Mouse (Mus musculus): Measurements from ENCODE around the gene Apol7b. TPM values are rescaled to one million over a fixed set of nuclear protein-coding genes. Genes with fewer than 3 reads are reported as not detected.
"Not testable (repeated sequence)": the region's sequence is repeated elsewhere in the genome, so short reads cannot be mapped to it uniquely, and the experiment has no call there.

The Apol7b gene
- polyA plus RNA-seq (2012; rRNA removed), result 11.1 and 12.4 TPM in 2 replicates

- not testable (repeated sequence) for H3K27me3 ChIP-seq (ENCODE audit: control insufficient read depth, insufficient read depth, low read length)
Measured at GRCm38 (mm10) chr15:77447392-77447791, at the start of gene Apol7b. Gene Apol7b (minus strand): TSS chr15:77447492.

DNA sequence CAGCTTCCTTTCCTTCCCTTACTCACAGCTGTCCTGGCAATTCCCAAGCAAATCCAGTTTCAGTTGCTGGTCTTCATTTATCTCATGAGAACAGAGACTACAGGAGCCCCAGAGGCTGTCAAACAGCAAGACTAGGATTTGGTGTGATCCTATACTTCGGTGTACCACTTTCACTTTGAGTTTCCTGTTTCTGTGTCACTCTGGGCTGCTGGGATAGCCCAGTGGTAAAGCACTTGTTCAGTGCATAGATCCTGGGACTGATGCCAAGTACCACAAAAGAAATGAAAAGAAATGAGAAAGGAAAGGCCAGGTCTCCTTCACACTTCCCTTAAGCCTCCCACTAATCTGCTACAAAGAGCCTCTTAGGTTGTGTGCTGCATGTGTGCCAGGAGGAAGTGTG is 47.4 kb upstream of the Apol7b start:
- not testable (repeated sequence) for H3K36me3 ChIP-seq (ENCODE audit: control insufficient read depth, insufficient read depth, low read length); H3K4me1 ChIP-seq (ENCODE audit: control insufficient read depth, insufficient read depth, low read length); H3K27me3 ChIP-seq (ENCODE audit: control insufficient read depth, insufficient read depth, low read length); H3K4me3 ChIP-seq (ENCODE audit: control insufficient read depth, low read depth, low read length); H3K27ac ChIP-seq (ENCODE audit: control insufficient read depth, insufficient read depth, low read depth, low read length)

More at GRCm38 (mm10) chr15:77447392-77447791, at the start of gene Apol7b:
- not testable (repeated sequence) for H3K27ac ChIP-seq (ENCODE audit: control insufficient read depth, insufficient read depth, low read depth, low read length); H3K4me3 ChIP-seq (ENCODE audit: control insufficient read depth, low read depth, low read length); H3K4me1 ChIP-seq (ENCODE audit: control insufficient read depth, insufficient read depth, low read length); H3K36me3 ChIP-seq (ENCODE audit: control insufficient read depth, insufficient read depth, low read length)

GRCm38 (mm10) chr15:77493181-77493580 is 45.9 kb upstream of the Apol7b start:
- not testable (repeated sequence) for H3K27ac ChIP-seq (ENCODE audit: control insufficient read depth, insufficient read depth, low read depth, low read length)

DNA sequence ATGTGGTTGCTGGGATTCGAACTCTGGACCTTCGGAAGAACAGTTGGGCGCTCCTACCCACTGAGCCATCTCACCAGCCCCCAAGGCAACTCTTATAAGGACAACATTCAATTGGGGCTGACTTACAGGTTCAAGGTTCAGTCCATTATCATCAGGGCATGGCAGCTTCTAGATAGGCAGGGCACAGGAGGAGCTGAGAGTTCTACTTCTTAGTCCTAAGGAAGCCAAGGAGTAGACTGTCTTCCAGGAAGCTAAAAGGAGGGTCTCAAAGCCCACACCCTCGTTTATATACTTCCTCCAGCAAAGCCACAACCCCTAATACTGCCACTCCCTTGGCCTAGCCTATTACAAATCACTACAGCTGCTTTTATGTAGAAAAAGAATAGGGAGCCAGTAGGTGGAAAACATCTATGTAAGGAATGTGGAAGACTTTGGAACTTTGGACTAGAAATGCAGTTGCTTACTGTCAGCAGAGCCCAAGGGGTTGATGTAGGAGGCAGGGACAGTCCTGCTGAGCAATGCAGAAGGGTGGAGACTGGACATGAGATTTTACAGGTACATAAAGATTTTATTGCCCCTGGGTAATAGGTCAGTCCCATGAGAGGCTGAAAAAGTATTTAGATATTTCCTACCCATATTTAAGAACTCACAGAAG is 35.0 kb upstream of the Apol7b start:
- TF ChIP-seq POLR2A (IDR thresholded peaks at IDR 0.05; ENCODE audit: control insufficient read depth, low read depth, low read length), result no peak
- no peak for TF ChIP-seq CTCF (IDR thresholded peaks at IDR 0.05; ENCODE audit: control insufficient read depth, insufficient read depth, insufficient replicate concordance, low read depth, low read length)
- Histone ChIP-seq H3K27me3 (ENCODE audit: control insufficient read depth, insufficient read depth, low read length) (no peaks in the 10 kb centered on the region), H3K27ac (ENCODE audit: control insufficient read depth, insufficient read depth, low read depth, low read length) (no peak overlapping the region), H3K4me1 (ENCODE audit: control insufficient read depth, insufficient read depth, low read length) (no peaks in the 10 kb centered on the region), H3K4me3 (ENCODE audit: control insufficient read depth, low read depth, low read length) (no peak overlapping the region), H3K36me3 (ENCODE audit: control insufficient read depth, insufficient read depth, low read length) (no peaks in the 10 kb centered on the region)

More at GRCm38 (mm10) chr15:77493181-77493580, 45.9 kb upstream of the Apol7b start:
- H3K36me3 ChIP-seq (ENCODE audit: control insufficient read depth, insufficient read depth, low read length); H3K4me1 ChIP-seq (ENCODE audit: control insufficient read depth, insufficient read depth, low read length); H3K27me3 ChIP-seq (ENCODE audit: control insufficient read depth, insufficient read depth, low read length); H3K4me3 ChIP-seq (ENCODE audit: control insufficient read depth, low read depth, low read length): not testable (repeated sequence)

GRCm38 (mm10) chr15:77476693-77477092 is 29.4 kb upstream of the Apol7b start, which contains the start of gene Apol10a:
Gene Apol10a (plus strand): TSS chr15:77477047.
- H3K36me3 ChIP-seq (ENCODE audit: control insufficient read depth, insufficient read depth, low read length); H3K4me3 ChIP-seq (ENCODE audit: control insufficient read depth, low read depth, low read length); H3K27me3 ChIP-seq (ENCODE audit: control insufficient read depth, insufficient read depth, low read length); H3K4me1 ChIP-seq (ENCODE audit: control insufficient read depth, insufficient read depth, low read length); H3K27ac ChIP-seq (ENCODE audit: control insufficient read depth, insufficient read depth, low read depth, low read length): not testable (repeated sequence)

GRCm38 (mm10) chr15:77474699-77475390 is 27.6 kb upstream of the Apol7b start:
- H3K4me3 ChIP-seq (ENCODE audit: control insufficient read depth, low read depth, low read length); H3K27ac ChIP-seq (ENCODE audit: control insufficient read depth, insufficient read depth, low read depth, low read length); H3K36me3 ChIP-seq (ENCODE audit: control insufficient read depth, insufficient read depth, low read length); H3K4me1 ChIP-seq (ENCODE audit: control insufficient read depth, insufficient read depth, low read length); H3K27me3 ChIP-seq (ENCODE audit: control insufficient read depth, insufficient read depth, low read length): not testable (repeated sequence)

DNA sequence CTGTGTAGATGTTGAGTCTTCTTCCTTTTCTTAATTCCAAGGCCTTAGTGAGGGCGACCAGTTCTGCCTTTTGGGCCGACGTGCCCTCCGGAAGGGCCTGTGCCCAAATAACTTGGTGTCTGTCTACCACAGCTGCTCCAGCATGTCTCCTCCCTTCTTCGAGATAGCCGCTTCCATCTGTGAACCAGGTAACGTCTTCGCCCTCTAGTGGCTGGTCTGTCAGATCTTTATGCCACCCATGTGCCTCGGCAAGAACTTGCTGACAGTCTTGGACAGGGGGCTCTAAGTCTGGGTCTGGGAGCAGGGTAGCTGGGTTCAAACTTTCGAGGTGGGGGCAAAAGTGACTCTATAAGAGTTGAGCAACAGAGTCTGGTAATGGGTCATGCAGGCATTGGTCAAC is 2.6 kb upstream of the Apol7b start:
- not testable (repeated sequence) for H3K4me3 ChIP-seq (ENCODE audit: control insufficient read depth, low read depth, low read length); H3K4me1 ChIP-seq (ENCODE audit: control insufficient read depth, insufficient read depth, low read length); H3K27ac ChIP-seq (ENCODE audit: control insufficient read depth, insufficient read depth, low read depth, low read length); H3K27me3 ChIP-seq (ENCODE audit: control insufficient read depth, insufficient read depth, low read length); H3K36me3 ChIP-seq (ENCODE audit: control insufficient read depth, insufficient read depth, low read length)
- peak; percentile 18; the same call in 1 of the 2 replicates for TF ChIP-seq CTCF (IDR thresholded peaks at IDR 0.05; ENCODE audit: control insufficient read depth, insufficient read depth, insufficient replicate concordance, low read depth, low read length)

GRCm38 (mm10) chr15:77445668-77446067 is 1.6 kb downstream of the Apol7b start:
- H3K4me1 ChIP-seq (ENCODE audit: control insufficient read depth, insufficient read depth, low read length); H3K27ac ChIP-seq (ENCODE audit: control insufficient read depth, insufficient read depth, low read depth, low read length); H3K36me3 ChIP-seq (ENCODE audit: control insufficient read depth, insufficient read depth, low read length); H3K27me3 ChIP-seq (ENCODE audit: control insufficient read depth, insufficient read depth, low read length); H3K4me3 ChIP-seq (ENCODE audit: control insufficient read depth, low read depth, low read length): not testable (repeated sequence)

DNA sequence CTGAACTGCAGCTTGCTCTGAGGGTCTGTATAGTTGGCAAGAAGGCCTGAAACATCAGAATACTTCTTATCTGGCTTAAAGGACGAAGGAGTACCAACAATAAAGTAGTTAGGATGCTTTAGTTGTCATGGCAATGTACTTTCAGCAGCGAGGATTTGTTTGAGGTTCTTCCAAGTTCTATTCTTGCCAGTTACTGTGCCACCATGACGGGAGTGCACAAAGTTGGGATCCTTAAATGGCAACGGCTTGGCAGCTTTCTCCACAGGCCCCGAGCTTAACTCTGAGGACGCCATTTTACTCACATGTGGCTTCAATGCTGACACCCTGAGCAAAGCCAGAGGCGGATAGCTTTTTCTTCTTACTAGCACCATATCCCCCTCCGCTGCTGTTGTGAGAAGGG is 2.5 kb downstream of the Apol7b start:
- not testable (repeated sequence) for H3K27ac ChIP-seq (ENCODE audit: control insufficient read depth, insufficient read depth, low read depth, low read length)

GRCm38 (mm10) chr15:77428690-77429448 is 18.4 kb downstream of the Apol7b start:
- H3K36me3 ChIP-seq (ENCODE audit: control insufficient read depth, insufficient read depth, low read length); H3K4me1 ChIP-seq (ENCODE audit: control insufficient read depth, insufficient read depth, low read length); H3K27me3 ChIP-seq (ENCODE audit: control insufficient read depth, insufficient read depth, low read length); H3K27ac ChIP-seq (ENCODE audit: control insufficient read depth, insufficient read depth, low read depth, low read length): not testable (repeated sequence)
- H3K4me3 ChIP-seq (ENCODE audit: control insufficient read depth, low read depth, low read length), result peak overlapping the region; percentile 74

More for the DNA sequence above, 2.5 kb downstream of the Apol7b start:
- not testable (repeated sequence) for H3K36me3 ChIP-seq (ENCODE audit: control insufficient read depth, insufficient read depth, low read length); H3K4me1 ChIP-seq (ENCODE audit: control insufficient read depth, insufficient read depth, low read length); H3K4me3 ChIP-seq (ENCODE audit: control insufficient read depth, low read depth, low read length); H3K27me3 ChIP-seq (ENCODE audit: control insufficient read depth, insufficient read depth, low read length)

GRCm38 (mm10) chr15:77422925-77423324 is 24.4 kb downstream of the Apol7b start:
- H3K27me3 ChIP-seq (ENCODE audit: control insufficient read depth, insufficient read depth, low read length); H3K4me1 ChIP-seq (ENCODE audit: control insufficient read depth, insufficient read depth, low read length); H3K36me3 ChIP-seq (ENCODE audit: control insufficient read depth, insufficient read depth, low read length); H3K27ac ChIP-seq (ENCODE audit: control insufficient read depth, insufficient read depth, low read depth, low read length); H3K4me3 ChIP-seq (ENCODE audit: control insufficient read depth, low read depth, low read length): not testable (repeated sequence)

All from testis, adult 2 months (tissue).